Mouse (Mus musculus) lung, postnatal 0 days (tissue): ENCODE data around the gene Dapp1.
A peak's percentile ranks its signal among the peaks of the same experiment; 100 is the strongest.
"Not testable (repeated sequence)": the region's sequence is repeated elsewhere in the genome, so short reads cannot be mapped to it uniquely, and the experiment has no call there.

Experiments used
- CTCF ChIP-seq: IDR thresholded peaks from 2 replicates; pipeline ENCODE4 v1.5.1; 2016; ENCODE audit warnings: antibody characterized with exemption, mild to moderate bottlenecking
- EP300 ChIP-seq: IDR thresholded peaks from 2 replicates; pipeline ENCODE4 v1.6.1; 2016; ENCODE audit warnings: antibody characterized with exemption, mild to moderate bottlenecking, control low read depth

GRCm38 (mm10) chr3:137951302-137951701 lies 30.0 kb downstream of the Dapp1 start:
- 0 out of 2 replicates have a peak, but pooled peaks have one; percentile 4 for TF ChIP-seq CTCF
- TF ChIP-seq EP300, result not testable (repeated sequence)
